Mouse (Mus musculus): Measurements from ENCODE around the gene Ccr3.

DNA sequence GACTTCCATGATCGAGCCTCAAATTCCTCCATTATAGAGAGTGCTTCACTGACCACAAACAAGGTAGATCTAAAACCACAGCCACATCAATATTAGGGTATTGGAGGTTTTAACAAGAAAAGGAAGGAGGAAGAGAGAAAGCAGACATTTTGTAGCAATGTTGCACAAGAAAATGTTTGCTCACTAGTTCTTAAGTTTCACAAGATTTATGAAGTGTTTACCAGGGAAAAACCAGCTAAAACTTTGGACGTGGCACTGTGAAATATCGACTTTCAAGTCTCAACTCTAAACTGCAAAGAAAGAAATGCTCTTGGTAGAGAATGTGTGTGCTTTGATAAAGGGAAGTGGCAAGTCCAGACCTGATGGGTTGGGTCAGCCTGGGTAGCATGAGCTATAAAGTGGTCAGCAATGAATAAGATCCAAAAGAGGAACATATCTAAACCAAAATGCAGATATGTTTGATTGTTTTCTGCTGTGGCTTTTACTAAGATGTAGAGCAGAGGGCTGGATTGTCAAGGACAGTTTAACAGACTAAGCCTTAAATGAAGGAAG is 34.5 kb downstream of the Ccr3 start:
- TF ChIP-seq CTCF (IDR thresholded peaks at IDR 0.05; ENCODE audit: low read depth, low read length) (no peak), POLR2A (IDR thresholded peaks at IDR 0.05; ENCODE audit: borderline replicate concordance, low read depth, low read length) (no peak)

Data from bone marrow macrophage, adult 2 months (primary cell).